Mouse (Mus musculus): Measurements from ENCODE around the gene Commd3. TPM values are rescaled to one million over a fixed set of nuclear protein-coding genes. Genes with fewer than 3 reads are reported as not detected.
A peak's percentile ranks its signal among the peaks of the same experiment; 100 is the strongest.

Commd3 gene
- total and polyA plus RNA-seq, 2 experiments from 2014 or later, result 139 to 193 TPM

DNA sequence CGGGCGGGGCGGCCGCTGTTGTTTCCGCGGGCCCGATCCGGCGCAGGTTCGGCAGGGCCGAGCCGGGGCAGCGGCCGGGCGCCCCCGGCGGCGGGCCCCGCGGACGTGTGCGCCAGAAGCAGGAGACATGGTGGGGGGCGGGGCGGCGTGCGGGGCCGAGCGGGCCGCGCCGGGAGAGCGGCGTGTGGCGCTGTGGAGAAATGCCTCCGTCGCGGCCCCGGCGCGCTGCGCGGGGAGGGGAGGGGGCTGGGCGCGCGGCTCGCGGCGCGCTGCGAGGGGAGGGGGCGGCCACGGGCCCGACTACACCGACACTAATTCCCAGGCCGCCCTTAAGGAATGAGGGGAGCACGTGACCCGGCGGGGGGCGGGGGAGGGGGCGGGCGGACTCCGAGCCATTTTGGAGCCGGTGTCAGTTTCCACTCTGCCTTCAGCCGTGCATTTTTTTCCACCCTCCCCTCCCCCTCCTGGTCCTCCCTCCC is 4.3 kb downstream of the Commd3 start:
- Histone ChIP-seq H3K9me3 (ENCODE audit: low read length) (no peaks in the 10 kb centered on the region), H3K9ac (replicated peaks; ENCODE audit: low read length, poor library complexity, severe bottlenecking) (peak overlapping the region; percentile 96), H3K4me3 (ENCODE audit: low read depth, low read length) (peak overlapping the region; percentile 87), H3K36me3 (ENCODE audit: insufficient read depth, low read length) (no peaks in the 10 kb centered on the region), H3K4me2 (ENCODE audit: low read depth, low read length, poor library complexity, severe bottlenecking) (peak overlapping the region; percentile 90), H3K4me1 (ENCODE audit: insufficient read depth, low read length) (peaks cover 7% of the 10 kb centered on the region; the same call in 1 of the 2 replicates), H3K27ac (ENCODE audit: low read depth, low read length) (peak overlapping the region; percentile 96), H3K27me3 (ENCODE audit: insufficient read depth, low read length) (peaks cover 15% of the 10 kb centered on the region)
- WGBS, result 0% methylated on average over 13 of the region's 64 CpGs
- ATAC-seq (ENCODE audit: low FRiP score) (peak; percentile 86), DNase-seq (ENCODE audit: low spot score) (peak; percentile 94)
- no peak for TF ChIP-seq CTCF (IDR thresholded peaks at IDR 0.05)

DNA sequence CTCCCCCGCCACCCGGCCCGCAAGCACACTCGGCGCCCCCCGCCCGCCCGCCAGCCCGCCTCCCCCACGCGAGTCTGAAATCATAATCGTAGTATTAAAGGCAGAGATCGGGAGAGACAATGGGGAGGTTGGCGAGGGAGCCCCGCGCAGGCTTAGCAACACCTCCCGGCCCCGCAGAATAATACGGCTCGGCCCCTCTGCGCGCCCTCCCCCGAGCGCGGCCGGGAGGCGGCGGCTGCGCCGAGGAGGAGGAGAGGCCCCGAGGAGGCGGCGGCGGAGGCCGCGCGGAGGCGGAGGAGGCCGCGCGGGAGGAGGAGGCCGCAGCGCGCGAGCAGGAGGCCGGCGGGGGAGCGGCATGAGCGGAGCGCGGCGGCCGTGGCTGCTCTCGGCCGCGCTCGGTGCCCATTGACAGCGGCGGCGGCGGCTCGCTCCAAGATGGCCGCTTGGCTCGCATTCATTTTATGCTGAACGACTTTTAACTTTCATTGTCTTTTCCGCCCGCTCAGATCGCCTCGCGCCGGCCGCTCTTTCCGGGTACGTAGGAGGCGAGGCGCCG is 4.8 kb downstream of the Commd3 start, which contains the start of gene Bmi1:
Bmi1 (plus strand) TSS at position 83 of the 556 bp plus-strand sequence.
- Histone ChIP-seq H3K9ac (replicated peaks; ENCODE audit: low read length, poor library complexity, severe bottlenecking) (peak within 1 kb of the TSS; percentile 96), H3K4me2 (ENCODE audit: low read depth, low read length, poor library complexity, severe bottlenecking) (peak within 1 kb of the TSS; percentile 90), H3K27me3 (ENCODE audit: insufficient read depth, low read length) (peaks cover 15% of the 10 kb centered on the region), H3K4me1 (ENCODE audit: insufficient read depth, low read length) (peaks cover 7% of the 10 kb centered on the region; the same call in 1 of the 2 replicates), H3K4me3 (ENCODE audit: low read depth, low read length) (peak within 1 kb of the TSS; percentile 87), H3K36me3 (ENCODE audit: insufficient read depth, low read length) (no peaks in the 10 kb centered on the region), H3K9me3 (ENCODE audit: low read length) (no peaks in the 10 kb centered on the region), H3K27ac (ENCODE audit: low read depth, low read length) (peak within 1 kb of the TSS; percentile 96)
- ATAC-seq (ENCODE audit: low FRiP score), result peak; percentile 65
- peak; percentile 53 for DNase-seq (ENCODE audit: low spot score)
- TF ChIP-seq CTCF (IDR thresholded peaks at IDR 0.05), result no peak
- 0% methylated on average over 40 of the region's 77 CpGs for WGBS

DNA sequence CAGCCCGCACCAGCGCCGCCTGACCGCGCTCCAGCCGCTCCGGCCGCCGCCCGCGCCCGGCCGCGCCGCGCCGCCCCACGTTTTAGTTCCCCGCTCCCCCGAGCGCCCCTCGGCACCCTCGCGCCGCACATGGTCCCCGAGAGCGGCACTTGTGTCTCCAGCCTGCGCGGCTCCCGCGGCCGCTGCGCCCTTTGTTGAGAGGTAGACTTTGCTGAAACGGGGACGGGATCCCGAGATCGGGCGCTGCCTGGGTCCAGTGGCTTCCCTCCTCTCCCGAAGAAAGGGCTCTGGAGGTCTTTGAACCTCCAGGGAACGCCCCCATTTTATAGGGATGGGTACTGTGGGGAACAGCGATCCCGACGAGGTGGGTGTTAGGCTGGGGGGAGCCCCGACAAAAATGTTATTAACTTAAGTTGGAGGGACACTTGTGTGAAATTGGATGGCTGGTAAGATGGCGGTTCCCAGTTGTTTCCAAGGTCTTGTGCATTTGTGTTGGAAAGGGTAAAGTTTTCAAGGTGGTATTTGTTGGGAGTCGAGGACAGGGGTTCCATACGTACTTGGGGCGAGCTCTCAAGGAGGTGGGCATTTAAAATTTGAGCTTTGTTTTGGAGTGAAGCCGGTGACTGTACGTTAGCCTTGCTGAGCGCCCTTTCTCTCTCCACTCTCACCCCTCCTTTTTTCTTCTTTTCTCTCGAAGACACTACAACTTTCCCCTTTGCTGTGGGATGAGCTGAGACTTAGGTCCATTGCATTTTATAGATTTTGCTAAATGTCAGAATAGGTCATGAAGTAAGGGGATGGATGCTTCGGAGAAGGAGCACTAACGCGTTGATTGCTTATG is 5.7 kb downstream of the Commd3 start:
- DNase-seq (ENCODE audit: low spot score), result peak; percentile 44
- Histone ChIP-seq H3K27me3 (ENCODE audit: insufficient read depth, low read length) (peaks cover 18% of the 10 kb centered on the region), H3K4me2 (ENCODE audit: low read depth, low read length, poor library complexity, severe bottlenecking) (peak overlapping the region; percentile 90), H3K4me1 (ENCODE audit: insufficient read depth, low read length) (peaks cover 7% of the 10 kb centered on the region; the same call in 1 of the 2 replicates), H3K9ac (replicated peaks; ENCODE audit: low read length, poor library complexity, severe bottlenecking) (peak overlapping the region; percentile 96), H3K36me3 (ENCODE audit: insufficient read depth, low read length) (0 out of 2 replicates have a peak, but pooled peaks cover 5% of the 10 kb centered on the region), H3K27ac (ENCODE audit: low read depth, low read length) (peak overlapping the region; percentile 96), H3K9me3 (ENCODE audit: low read length) (no peaks in the 10 kb centered on the region), H3K4me3 (ENCODE audit: low read depth, low read length) (peak overlapping the region; percentile 87)
- no peak; the same call in 1 of the 2 replicates for ATAC-seq (ENCODE audit: low FRiP score)
- TF ChIP-seq CTCF (IDR thresholded peaks at IDR 0.05), result no peak
- WGBS, result under 1% methylated on average over 33 of the region's 55 CpGs

DNA sequence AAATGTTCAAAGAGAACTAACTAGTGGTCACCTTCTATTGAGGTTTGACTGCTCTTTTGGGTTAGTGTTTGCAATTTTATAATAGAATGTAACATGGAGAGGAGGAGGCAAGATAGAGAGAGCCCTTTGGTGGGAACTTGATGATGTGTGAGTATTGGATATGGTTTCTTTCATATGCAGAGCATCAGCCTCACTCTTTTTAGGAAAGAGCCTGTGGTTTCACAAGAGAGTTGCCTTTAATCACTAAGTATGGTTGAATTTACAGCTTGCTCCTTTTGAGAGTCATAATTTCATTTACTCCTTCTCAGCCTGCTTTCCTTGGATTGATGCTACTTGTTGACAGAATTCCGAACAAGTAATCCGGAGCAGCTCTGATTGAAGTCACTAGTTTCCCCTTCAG is 7.5 kb downstream of the Commd3 start:
- no peak for TF ChIP-seq CTCF (IDR thresholded peaks at IDR 0.05)
- H3K27me3 ChIP-seq (ENCODE audit: insufficient read depth, low read length), result peaks cover 18% of the 10 kb centered on the region
- H3K9ac ChIP-seq (replicated peaks; ENCODE audit: low read length, poor library complexity, severe bottlenecking), result no peak overlapping the region
- 0 out of 2 replicates have a peak, but pooled peaks cover 14% of the 10 kb centered on the region for H3K36me3 ChIP-seq (ENCODE audit: insufficient read depth, low read length)
- no peaks in the 10 kb centered on the region for H3K9me3 ChIP-seq (ENCODE audit: low read length)
- 71% methylated on average over 2 of the region's 2 CpGs for WGBS
- DNase-seq (ENCODE audit: low spot score) (no peak), ATAC-seq (ENCODE audit: low FRiP score) (no peak)
- no peak overlapping the region for H3K4me3 ChIP-seq (ENCODE audit: low read depth, low read length)
- peaks cover 7% of the 10 kb centered on the region; the same call in 1 of the 2 replicates for H3K4me1 ChIP-seq (ENCODE audit: insufficient read depth, low read length)
- no peak overlapping the region for H3K4me2 ChIP-seq (ENCODE audit: low read depth, low read length, poor library complexity, severe bottlenecking)
- H3K27ac ChIP-seq (ENCODE audit: low read depth, low read length), result no peak overlapping the region

DNA sequence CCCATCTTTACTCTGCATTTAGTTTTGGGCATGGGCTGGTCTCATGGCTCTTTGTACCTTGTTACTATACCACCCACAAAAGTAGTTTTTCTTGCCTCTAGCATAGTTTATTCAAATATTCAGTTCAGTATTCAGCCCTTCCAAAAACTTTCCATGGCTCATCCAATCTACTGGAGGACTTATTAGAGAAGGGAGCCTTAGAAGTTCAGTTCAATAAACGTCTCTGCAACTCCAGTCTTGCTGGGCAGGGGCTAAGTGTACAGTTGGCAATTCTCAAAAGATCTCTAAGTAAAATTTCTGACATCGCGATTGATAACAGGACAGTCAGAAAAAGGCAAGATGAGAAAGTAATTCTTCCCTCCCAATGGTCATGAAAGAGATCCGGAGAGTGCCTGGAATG is 8.3 kb downstream of the Commd3 start:
- WGBS, result 8% methylated on average over 4 of the region's 4 CpGs
- H3K36me3 ChIP-seq (ENCODE audit: insufficient read depth, low read length), result 0 out of 2 replicates have a peak, but pooled peaks cover 14% of the 10 kb centered on the region
- peak overlapping the region; percentile 14; the same call in 1 of the 2 replicates for H3K4me3 ChIP-seq (ENCODE audit: low read depth, low read length)
- H3K9ac ChIP-seq (replicated peaks; ENCODE audit: low read length, poor library complexity, severe bottlenecking), result no peak overlapping the region
- no peak overlapping the region for H3K27ac ChIP-seq (ENCODE audit: low read depth, low read length)
- DNase-seq (ENCODE audit: low spot score) (no peak), ATAC-seq (ENCODE audit: low FRiP score) (no peak)
- H3K9me3 ChIP-seq (ENCODE audit: low read length), result no peaks in the 10 kb centered on the region
- H3K4me1 ChIP-seq (ENCODE audit: insufficient read depth, low read length), result peaks cover 7% of the 10 kb centered on the region; the same call in 1 of the 2 replicates
- peaks cover 18% of the 10 kb centered on the region for H3K27me3 ChIP-seq (ENCODE audit: insufficient read depth, low read length)
- no peak for TF ChIP-seq CTCF (IDR thresholded peaks at IDR 0.05)
- peak overlapping the region; percentile 42 for H3K4me2 ChIP-seq (ENCODE audit: low read depth, low read length, poor library complexity, severe bottlenecking)
